Mouse (Mus musculus): ENCODE results near the gene Ing4.

DNA sequence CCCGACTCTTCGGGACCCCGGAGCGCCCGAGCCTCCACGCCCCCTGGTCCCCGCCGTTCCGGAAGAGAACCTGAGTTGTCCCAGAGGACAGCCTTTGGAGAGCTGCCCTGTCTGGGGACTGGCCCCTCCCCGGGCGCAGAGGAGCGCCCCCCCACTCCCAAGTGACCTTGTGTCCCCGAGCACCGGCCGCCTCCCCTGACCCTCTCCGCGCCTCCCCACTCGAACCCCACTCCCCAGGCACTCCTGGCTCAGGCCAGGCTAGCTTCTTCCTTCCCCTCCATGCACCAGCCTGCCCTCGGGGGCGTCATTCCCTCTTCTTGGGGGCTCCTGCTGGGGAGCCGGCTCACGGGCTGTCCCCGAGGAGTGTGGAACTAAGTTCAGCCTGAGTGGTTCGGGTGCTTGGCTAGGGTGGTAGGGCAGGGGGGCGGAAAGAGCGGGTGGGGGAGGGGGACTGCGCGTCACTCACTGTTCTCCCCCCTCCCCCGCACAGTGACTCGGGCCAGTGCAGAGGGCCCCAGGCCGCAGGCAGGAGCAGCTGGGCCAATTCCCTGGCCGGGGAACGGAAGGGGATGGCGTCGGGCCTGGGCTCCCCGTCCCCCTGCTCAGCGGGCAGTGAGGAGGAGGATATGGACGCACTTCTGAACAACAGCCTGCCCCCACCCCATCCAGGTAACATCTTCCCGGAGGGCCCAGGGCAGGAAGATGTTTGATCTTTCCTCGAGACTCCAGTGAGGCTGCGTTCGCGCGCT lies 57.2 kb downstream of the Ing4 start:
- TF ChIP-seq POLR2A (IDR thresholded peaks at IDR 0.05; ENCODE audit: low read depth, low read length) (peak; percentile 46; the same call in 1 of the 2 replicates), CTCF (IDR thresholded peaks at IDR 0.05; ENCODE audit: borderline replicate concordance, insufficient read depth, low read length) (no peak)
